8 mouse cellular contexts compared by ENCODE assay signal in the genomic region with DNA sequence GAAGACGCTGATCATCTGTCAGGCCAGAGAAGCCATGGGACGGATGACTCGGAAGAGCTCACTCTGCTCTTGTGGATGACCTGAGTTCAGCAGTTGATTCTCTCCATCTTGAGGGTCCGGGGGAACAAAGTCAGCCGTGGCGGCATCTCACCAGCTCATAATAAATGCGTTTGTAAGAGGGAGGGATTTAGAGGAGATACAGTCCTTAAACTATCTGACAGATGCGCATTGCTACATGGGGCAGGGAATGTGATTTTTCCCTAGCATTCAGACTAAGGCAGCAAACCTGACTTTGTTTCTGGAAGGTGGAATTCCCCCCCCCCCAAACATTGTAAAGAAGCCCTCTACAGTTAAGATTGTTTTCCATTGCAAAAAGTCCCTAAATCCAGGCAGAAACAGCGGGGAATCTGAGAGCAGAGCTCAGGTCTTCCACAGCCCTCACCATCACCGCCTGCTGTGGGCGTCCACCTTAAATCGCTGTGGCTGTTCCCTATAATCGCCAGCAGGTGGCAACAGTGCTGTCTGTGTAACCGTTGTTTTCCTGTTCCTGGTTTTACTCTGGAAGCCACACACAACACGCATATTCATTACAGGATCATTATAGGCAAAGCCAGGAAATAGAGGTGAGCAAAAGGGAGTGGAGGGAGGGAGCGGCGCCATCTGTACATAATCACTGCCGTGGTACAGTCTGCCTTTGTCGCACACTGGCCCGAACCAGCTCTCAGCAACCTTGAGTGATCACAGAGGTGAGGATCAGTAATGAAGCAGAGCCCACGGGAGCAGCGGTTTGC.
A peak's percentile ranks its signal among the peaks of the same experiment; 100 is the strongest.
DNase-seq lines count a peak whose midpoint lies in the region; ATAC-seq and TF ChIP-seq lines count a peak whose summit lies in the region.

No protein-coding gene starts in this region.

- H3K9ac ChIP-seq in hindbrain, postnatal 0 days (replicated peaks; ENCODE audit: low read length), result peak overlapping the region; percentile 18; the same call in 1 of the 2 replicates

- intact Hi-C loops in gastrocnemius, adult 2 months (cut with DNase I), result loop anchor here (1.0 to 10.0 kb wide), 3 partner anchors 106 to 546 kb away; no protein-coding TSS in a partner anchor

- TF ChIP-seq CTCF in gastrocnemius, adult 2 months (IDR thresholded peaks at IDR 0.05), result peak; percentile 95
- TF ChIP-seq CTCF in hindbrain, postnatal 0 days (IDR thresholded peaks at IDR 0.05; ENCODE audit: low read depth), result peak; percentile 98

- 24% methylated on average over 22 of the region's 22 CpGs for WGBS in hindbrain, postnatal 0 days

- peak; percentile 65 to 76 for DNase-seq in cerebellum, postnatal 4 days (ENCODE audit: low spot score in 2 of 2)
- DNase-seq in gastrocnemius, adult 2 months, result peak; percentile 78
- peak; percentile 95 for DNase-seq in hindbrain, postnatal 0 days (ENCODE audit: low spot score)
- peak; percentile 82 to 83 for DNase-seq in left cerebral cortex, adult 18-20 months (ENCODE audit: low spot score in 2 of 2)
- DNase-seq in lung, postnatal 4 days, result peak; percentile 77 to 83
- DNase-seq in retina, postnatal 7 days (ENCODE audit: low read depth, low spot score), result peak; percentile 71
- DNase-seq in urinary bladder, adult 2 months (ENCODE audit: low spot score), result peak; percentile 46

- H3K4me2 ChIP-seq in hindbrain, postnatal 0 days (ENCODE audit: low read depth, low read length), result peak overlapping the region; percentile 51

- no peaks in the 10 kb centered on the region for H3K9me3 ChIP-seq in hindbrain, postnatal 0 days (ENCODE audit: low read length)

- H3K36me3 ChIP-seq in hindbrain, postnatal 0 days (ENCODE audit: insufficient read depth, low read length), result no peaks in the 10 kb centered on the region

- H3K4me1 ChIP-seq in hindbrain, postnatal 0 days (ENCODE audit: insufficient read depth, low read length), result peaks cover 5% of the 10 kb centered on the region

- peak overlapping the region; percentile 80 for H3K27ac ChIP-seq in gastrocnemius, adult 2 months
- H3K27ac ChIP-seq in hindbrain, postnatal 0 days, result peak overlapping the region; percentile 3; the same call in 1 of the 2 replicates

- peak; percentile 90 for ATAC-seq in activated CD4-positive, CD25-positive, alpha-beta regulatory T cell, adult 4 months
- peak; percentile 79 for ATAC-seq in hindbrain, postnatal 0 days

- H3K4me3 ChIP-seq in gastrocnemius, adult 2 months, result peak overlapping the region; percentile 67
- peak overlapping the region; percentile 21 for H3K4me3 ChIP-seq in hindbrain, postnatal 0 days (ENCODE audit: low read length)

- no peaks in the 10 kb centered on the region for H3K27me3 ChIP-seq in hindbrain, postnatal 0 days (ENCODE audit: insufficient read depth, low read length)

Comparison
In these comparisons a context has a peak if more than half of its experiments do, and no peak if none do; other contexts are left out.
1. Peak in every context shown above with its lines: DNase-seq, ATAC-seq, H3K4me3 ChIP-seq and H3K27ac ChIP-seq.